Mouse (Mus musculus): ENCODE measurements around the gene Ndufa9. TPM values are rescaled to one million over a fixed set of nuclear protein-coding genes. Genes with fewer than 3 reads are reported as not detected.
A peak's percentile ranks its signal among the peaks of the same experiment; 100 is the strongest.

The Ndufa9 gene
- total RNA-seq, 2 experiments from 2014 or later = 283 to 396 TPM

DNA sequence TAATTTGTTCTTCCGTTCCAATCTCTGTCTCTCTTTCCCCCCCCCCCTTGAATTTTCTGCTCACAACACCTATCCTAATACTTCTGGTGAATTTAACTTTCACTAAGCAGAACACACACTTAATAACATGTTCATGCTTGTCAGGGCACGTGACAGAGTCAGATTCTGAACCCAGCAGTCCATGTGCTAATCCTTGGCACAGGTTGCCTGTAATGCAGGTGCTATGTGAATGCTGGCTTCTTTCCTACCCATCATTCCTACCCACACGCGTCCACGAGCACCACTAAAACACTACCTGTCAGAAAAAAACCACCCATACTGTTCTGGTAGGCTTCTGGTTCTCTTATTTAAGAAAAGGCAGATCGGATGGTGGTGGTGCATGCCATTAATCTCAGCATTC, 54.2 kb downstream of the Ndufa9 start:
- TF ChIP-seq CTCF (IDR thresholded peaks at IDR 0.05) = no peak
- intact Hi-C loops (cut with DNase I) = no loop called here
- no peak overlapping the region for H3K4me3 ChIP-seq

GRCm38 (mm10) chr6:126793689-126794088, 55.2 kb downstream of the Ndufa9 start:
- intact Hi-C loops (cut with DNase I) = no loop called here
- H3K4me3 ChIP-seq = no peak overlapping the region
- DNase-seq = no peak
- H3K27ac ChIP-seq = no peak overlapping the region
- no peak for TF ChIP-seq CTCF (IDR thresholded peaks at IDR 0.05)

More for the DNA sequence above, 54.2 kb downstream of the Ndufa9 start:
- no peak for DNase-seq
- H3K27ac ChIP-seq = no peak overlapping the region

DNA sequence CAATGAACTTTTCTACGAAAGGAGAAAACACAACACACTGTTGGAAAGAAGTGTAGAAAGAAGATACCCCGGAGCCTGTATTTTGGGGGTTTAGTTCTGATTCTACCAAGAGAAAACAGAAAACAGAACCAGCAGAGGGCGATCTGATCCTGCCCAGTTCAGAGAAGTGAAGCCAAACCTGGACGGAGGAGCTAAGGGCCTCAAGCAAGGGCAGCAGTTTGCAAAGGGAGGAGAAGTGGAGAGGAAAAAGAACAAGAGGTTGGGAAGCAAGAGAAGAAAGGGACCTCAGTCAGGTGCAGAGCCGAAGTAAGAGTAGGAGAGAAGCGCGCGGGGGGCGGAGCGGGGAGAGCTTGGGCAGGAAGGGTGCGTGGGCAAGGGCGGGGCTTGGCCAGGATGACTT, 57.0 kb downstream of the Ndufa9 start:
- H3K27ac ChIP-seq = no peak overlapping the region
- DNase-seq = no peak
- peak overlapping the region; percentile 55 for H3K4me3 ChIP-seq
- peak; percentile 32; the same call in 1 of the 2 replicates for TF ChIP-seq CTCF (IDR thresholded peaks at IDR 0.05)
- intact Hi-C loops (cut with DNase I) = no loop called here

DNA sequence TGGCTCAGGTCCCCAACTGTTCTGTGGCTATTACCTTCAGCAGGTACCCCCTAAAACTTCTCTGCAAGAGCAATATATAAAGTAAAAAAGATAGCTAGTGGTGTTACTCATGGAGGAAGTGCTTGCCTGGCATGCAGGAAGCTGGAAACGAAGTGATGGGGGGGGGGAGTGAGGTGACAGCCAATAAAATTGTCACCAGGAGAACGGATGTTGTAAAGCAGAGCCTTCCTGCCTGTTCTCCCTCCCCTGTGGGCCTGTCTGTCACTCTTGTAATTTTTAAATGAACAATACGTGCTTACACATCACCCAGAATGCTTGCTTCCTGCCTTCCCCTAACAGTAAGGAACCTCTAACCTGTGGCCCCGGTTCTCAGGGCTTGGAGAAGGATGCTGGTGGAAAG, 57.4 kb downstream of the Ndufa9 start:
- no peak for DNase-seq
- intact Hi-C loops (cut with DNase I) = no loop called here
- TF ChIP-seq CTCF (IDR thresholded peaks at IDR 0.05) = no peak
- Histone ChIP-seq H3K27ac (no peak overlapping the region), H3K4me3 (no peak overlapping the region)

DNA sequence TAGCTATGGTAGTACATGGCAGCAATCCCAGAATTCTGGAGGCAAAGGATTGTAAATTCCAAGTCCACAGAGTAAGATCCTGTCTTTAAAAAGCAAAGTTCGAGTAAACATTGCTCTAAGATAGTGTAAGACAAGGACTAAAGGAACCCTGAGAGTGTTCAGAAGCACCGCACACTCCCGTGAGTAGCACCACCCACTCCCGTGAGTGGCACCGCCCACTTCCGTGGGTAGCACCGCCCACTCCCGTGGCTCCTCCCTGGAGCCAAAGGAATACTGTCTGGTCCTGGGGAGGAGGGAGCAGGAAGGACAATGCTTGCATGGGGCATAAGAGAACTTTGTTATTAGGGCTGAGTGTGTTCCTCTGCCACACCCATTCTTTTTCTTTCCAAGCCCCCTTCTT, 60.1 kb downstream of the Ndufa9 start:
- H3K27ac ChIP-seq = no peak overlapping the region
- no peak for TF ChIP-seq CTCF (IDR thresholded peaks at IDR 0.05)
- no peak for DNase-seq
- no peak overlapping the region for H3K4me3 ChIP-seq
- intact Hi-C loops (cut with DNase I) = no loop called here

DNA sequence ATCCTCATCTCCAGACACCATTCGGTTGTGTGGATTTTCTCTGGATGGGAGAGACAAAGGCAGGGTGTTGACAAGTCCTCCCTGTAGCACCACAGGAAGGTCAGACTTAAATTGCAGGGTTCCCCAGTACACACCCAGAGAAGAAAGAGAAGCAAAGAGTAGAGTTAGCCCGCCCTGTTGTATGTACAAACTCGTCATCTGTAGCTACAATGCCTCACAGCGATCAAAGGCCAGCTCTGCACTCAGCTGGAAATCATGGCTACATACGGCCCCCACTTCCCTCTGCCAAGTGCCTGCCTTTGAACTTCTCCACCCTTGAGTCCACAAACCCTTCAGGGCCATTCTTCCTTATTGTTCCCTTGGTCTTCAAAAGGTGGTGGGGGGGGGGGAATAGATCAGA, 64.7 kb downstream of the Ndufa9 start:
- no peak for TF ChIP-seq CTCF (IDR thresholded peaks at IDR 0.05)
- no peak for DNase-seq
- no peak overlapping the region for H3K27ac ChIP-seq
- no peak overlapping the region for H3K4me3 ChIP-seq
- intact Hi-C loops (cut with DNase I) = no loop called here

DNA sequence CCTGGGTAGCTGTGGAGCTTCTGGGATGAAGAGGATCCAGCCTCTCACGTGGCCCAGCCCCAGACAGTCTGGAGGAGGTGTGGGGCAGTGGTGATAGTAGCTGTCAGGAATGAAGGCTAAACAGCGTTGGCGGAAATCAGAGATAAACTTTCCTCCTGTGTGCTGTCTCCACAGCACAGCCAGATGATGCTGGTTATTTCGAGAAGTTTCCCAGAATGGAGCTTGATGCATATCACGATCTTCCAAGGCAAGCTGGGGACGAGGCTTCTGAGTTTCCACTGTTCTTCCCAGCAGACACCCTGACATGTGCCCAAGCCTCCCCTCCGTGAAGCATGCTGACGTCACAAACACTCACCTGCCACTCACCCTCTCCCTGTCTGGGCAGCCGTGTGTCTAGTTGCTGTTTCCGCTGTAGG, 65.3 kb downstream of the Ndufa9 start:
- H3K27ac ChIP-seq = no peak overlapping the region
- TF ChIP-seq CTCF (IDR thresholded peaks at IDR 0.05) = no peak
- intact Hi-C loops (cut with DNase I) = no loop called here
- no peak overlapping the region for H3K4me3 ChIP-seq
- no peak for DNase-seq

DNA sequence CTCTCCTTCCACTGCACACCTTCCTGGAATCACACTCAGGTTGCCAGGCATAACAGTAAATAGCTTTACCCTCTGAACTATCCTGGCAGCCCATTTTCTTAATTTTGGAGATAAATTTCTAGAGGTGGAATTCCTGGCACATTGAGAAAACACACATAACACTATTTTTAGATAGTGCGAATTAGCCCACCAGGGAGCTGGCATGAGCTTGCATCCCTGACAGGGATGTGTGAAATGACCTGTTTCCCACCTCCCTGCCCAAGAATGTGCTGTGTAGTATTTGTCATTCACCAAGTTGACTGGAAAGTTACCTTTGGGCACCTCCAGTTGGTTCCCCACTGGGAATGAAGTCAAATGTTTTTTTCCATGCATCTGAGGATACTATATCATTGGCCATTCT, 65.9 kb downstream of the Ndufa9 start:
- no peak for TF ChIP-seq CTCF (IDR thresholded peaks at IDR 0.05)
- no peak for DNase-seq
- intact Hi-C loops (cut with DNase I) = no loop called here
- H3K27ac ChIP-seq = no peak overlapping the region
- H3K4me3 ChIP-seq = no peak overlapping the region

- DNase-seq = no peak
- intact Hi-C loops (cut with DNase I) = no loop called here
- no peak for TF ChIP-seq CTCF (IDR thresholded peaks at IDR 0.05)
Measured at GRCm38 (mm10) chr6:126777889-126778288, 71.0 kb downstream of the Ndufa9 start.

GRCm38 (mm10) chr6:126773873-126774272, 75.1 kb downstream of the Ndufa9 start:
- intact Hi-C loops (cut with DNase I) = no loop called here
- H3K27ac ChIP-seq = no peak overlapping the region

More at GRCm38 (mm10) chr6:126777889-126778288, 71.0 kb downstream of the Ndufa9 start:
- no peak overlapping the region for H3K4me3 ChIP-seq
- H3K27ac ChIP-seq = no peak overlapping the region

GRCm38 (mm10) chr6:126772326-126772725, 76.6 kb downstream of the Ndufa9 start:
- peak; percentile 33 for DNase-seq
- no peak overlapping the region for H3K27ac ChIP-seq
- intact Hi-C loops (cut with DNase I) = no loop called here
- TF ChIP-seq CTCF (IDR thresholded peaks at IDR 0.05) = no peak
- H3K4me3 ChIP-seq = no peak overlapping the region

More at GRCm38 (mm10) chr6:126773873-126774272, 75.1 kb downstream of the Ndufa9 start:
- H3K4me3 ChIP-seq = no peak overlapping the region
- no peak for TF ChIP-seq CTCF (IDR thresholded peaks at IDR 0.05)
- DNase-seq = no peak

Other genes with a start within 250 kb of the Ndufa9 start
- gene Kcna1, start 202.8 kb downstream of the Ndufa9 start, total RNA-seq (2021) = 1 to 10 TPM; 1.0 to 1.4 TPM
- under 1 TPM; 0.15 to 0.28 TPM for gene Kcna6, start 108.5 kb downstream of the Ndufa9 start, total RNA-seq (2021)
- not detected for gene Akap3, start 4.0 kb upstream of the Ndufa9 start, total RNA-seq (2021)
- not detected for gene Dyrk4, start 72.7 kb upstream of the Ndufa9 start, total RNA-seq (2021)
- gene Rad51ap1, start 90.5 kb upstream of the Ndufa9 start, total RNA-seq (2021) = under 1 TPM in 1 of 2 experiments, not detected in 1; 0.47 TPM
- 1 to 10 TPM; 5.0 to 8.6 TPM for gene D6Wsu163e, start 90.8 kb upstream of the Ndufa9 start, total RNA-seq (2021)
- 1 to 10 TPM; 2.3 to 3.5 TPM for gene Fgf6, start 166.4 kb upstream of the Ndufa9 start, total RNA-seq (2021)
- not detected for gene Fgf23, start 223.8 kb upstream of the Ndufa9 start, total RNA-seq (2021)